Mouse (Mus musculus): Measurements from ENCODE around the gene Tbxa2r. TPM values are rescaled to one million over a fixed set of nuclear protein-coding genes. Genes with fewer than 3 reads are reported as not detected.

Gene Tbxa2r
- polyA plus RNA-seq, 1 experiment from 2014 or later: 13.6 TPM

DNA sequence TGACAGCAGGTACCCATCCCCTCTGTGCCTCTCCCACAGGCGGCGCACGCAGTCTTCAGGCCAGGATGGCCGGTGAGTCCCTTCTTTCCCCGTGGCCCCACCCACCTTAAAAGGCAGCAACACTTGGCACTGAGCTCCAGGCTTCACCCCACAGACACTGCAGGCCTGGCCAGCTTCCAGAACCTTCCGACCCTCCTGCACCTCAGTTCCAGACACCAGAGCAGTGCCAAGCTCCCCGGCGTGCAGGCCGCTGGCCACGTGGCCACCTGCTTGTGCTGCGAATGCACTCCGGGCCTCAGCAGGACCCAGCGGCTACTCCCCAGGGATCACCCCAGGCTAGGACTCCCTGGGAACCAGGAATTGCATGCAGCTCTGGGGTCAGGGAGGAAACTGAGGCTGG, 14.9 kb upstream of the Tbxa2r start:
- H3K9me3 ChIP-seq: no peaks in the 10 kb centered on the region
- H3K27me3 ChIP-seq (replicated peaks): no peaks in the 10 kb centered on the region
- peaks cover 25% of the 10 kb centered on the region for H3K4me1 ChIP-seq
- peaks cover 90% of the 10 kb centered on the region for H3K36me3 ChIP-seq
- H3K27ac ChIP-seq (replicated peaks): no peak overlapping the region
- ATAC-seq (ENCODE audit: extremely low read depth, insufficient number of reproducible peaks, low FRiP score, low TSS enrichment): no peak
- no peak overlapping the region for H3K4me3 ChIP-seq
- H3K4me2 ChIP-seq: no peak overlapping the region
- 93% methylated on average over 13 of the region's 13 CpGs for WGBS
- H3K9ac ChIP-seq: no peak overlapping the region

DNA sequence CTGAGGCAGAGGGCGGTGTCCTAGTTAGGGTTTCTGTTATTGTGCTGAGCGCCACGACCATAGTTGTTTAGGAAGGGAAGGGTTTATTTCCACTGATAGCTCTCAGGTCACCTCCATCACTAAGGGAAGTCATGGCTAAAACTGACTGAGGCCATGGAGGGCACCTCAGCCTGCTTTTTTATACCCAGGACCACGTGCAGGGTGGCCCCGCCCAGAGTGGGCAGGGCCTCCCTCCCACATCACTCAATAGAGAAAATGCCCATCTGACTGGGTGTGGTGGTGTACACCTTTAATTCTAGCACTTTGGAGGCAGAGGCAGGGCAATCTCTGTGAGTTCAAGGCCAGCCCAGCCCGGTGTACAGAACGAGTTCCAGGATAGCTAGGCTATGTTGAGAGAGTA, 14.3 kb upstream of the Tbxa2r start:
- peaks cover 87% of the 10 kb centered on the region for H3K36me3 ChIP-seq
- 81% methylated on average over 7 of the region's 7 CpGs for WGBS

DNA sequence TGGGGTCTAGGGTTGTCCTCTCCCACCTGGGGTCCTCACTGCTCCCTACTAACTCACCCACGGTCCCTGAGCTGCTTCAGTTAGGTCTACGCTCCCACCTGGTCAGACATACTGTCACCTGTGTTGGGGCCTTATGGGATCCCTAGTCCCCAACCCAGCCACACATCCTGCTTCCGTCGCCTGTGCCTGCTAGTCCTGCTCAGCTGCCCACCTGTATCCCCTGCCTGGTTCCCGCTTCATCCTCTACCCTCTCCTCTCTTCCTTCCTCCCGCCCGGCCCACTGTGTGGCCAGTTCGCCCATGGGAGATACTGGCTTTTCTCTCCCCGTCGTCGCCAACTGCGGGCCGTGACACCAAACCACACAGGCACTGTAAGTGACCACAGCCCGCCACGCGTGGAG, 12.9 kb upstream of the Tbxa2r start:
- ATAC-seq (ENCODE audit: extremely low read depth, insufficient number of reproducible peaks, low FRiP score, low TSS enrichment): no peak
- Histone ChIP-seq H3K4me3 (no peak overlapping the region), H3K4me2 (no peak overlapping the region), H3K36me3 (peaks cover 73% of the 10 kb centered on the region), H3K4me1 (peaks cover 39% of the 10 kb centered on the region), H3K9ac (no peak overlapping the region), H3K9me3 (no peaks in the 10 kb centered on the region), H3K27me3 (replicated peaks) (no peaks in the 10 kb centered on the region), H3K27ac (replicated peaks) (no peak overlapping the region)
- WGBS: 87% methylated on average over 16 of the region's 16 CpGs

More for the DNA sequence above, 14.3 kb upstream of the Tbxa2r start:
- Histone ChIP-seq H3K4me3 (no peak overlapping the region), H3K27me3 (replicated peaks) (no peaks in the 10 kb centered on the region), H3K27ac (replicated peaks) (no peak overlapping the region), H3K4me1 (peaks cover 32% of the 10 kb centered on the region), H3K9me3 (no peaks in the 10 kb centered on the region), H3K4me2 (no peak overlapping the region), H3K9ac (no peak overlapping the region)
- ATAC-seq (ENCODE audit: extremely low read depth, insufficient number of reproducible peaks, low FRiP score, low TSS enrichment): no peak

DNA sequence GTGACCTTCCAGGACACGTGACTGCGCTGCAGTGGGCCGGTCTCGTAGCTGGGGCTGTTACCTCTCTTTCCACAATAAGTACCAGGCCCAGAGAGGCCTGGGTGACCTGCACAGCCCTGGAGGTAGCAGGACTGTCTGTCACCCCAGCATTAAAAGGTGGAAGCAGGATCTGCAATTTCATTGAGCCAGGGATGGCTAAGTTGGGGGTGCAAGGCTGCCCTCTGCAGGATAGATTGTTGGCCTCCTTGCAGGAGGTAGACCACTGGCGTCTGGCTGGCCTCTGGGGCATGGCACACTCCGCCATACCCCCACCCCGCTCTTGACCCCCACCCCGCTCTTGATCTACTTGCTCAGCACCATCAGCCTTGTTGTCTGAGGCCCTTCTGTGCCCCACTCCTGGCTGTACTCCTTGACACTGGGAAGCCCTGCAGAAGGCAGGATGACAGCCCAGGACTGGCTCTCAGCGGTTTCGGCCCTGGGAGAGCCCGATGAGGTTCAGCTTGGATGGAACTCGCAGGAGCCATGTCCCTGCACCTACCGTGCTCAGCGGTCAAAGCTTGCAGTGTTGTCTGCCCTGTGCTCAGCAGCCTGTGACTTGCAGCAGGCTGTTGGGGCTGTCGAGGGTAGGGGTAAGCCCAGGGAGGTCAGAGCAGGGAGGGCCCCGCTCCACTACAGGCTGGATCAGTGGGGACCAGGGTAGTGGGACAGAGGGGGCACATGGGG, 12.0 kb upstream of the Tbxa2r start:
- H3K36me3 ChIP-seq: peaks cover 64% of the 10 kb centered on the region
- H3K9me3 ChIP-seq: no peaks in the 10 kb centered on the region
- peak overlapping the region; percentile 34 for H3K4me3 ChIP-seq
- no peak for ATAC-seq (ENCODE audit: extremely low read depth, insufficient number of reproducible peaks, low FRiP score, low TSS enrichment)
- 0 out of 2 replicates have a peak overlapping the region, but pooled peaks have one; percentile 29 for H3K27ac ChIP-seq (replicated peaks)
- peak overlapping the region; percentile 64 for H3K4me2 ChIP-seq
- peak overlapping the region; percentile 76 for H3K9ac ChIP-seq
- H3K27me3 ChIP-seq (replicated peaks): no peaks in the 10 kb centered on the region
- H3K4me1 ChIP-seq: peaks cover 40% of the 10 kb centered on the region
- WGBS: 40% methylated on average over 16 of the region's 16 CpGs

DNA sequence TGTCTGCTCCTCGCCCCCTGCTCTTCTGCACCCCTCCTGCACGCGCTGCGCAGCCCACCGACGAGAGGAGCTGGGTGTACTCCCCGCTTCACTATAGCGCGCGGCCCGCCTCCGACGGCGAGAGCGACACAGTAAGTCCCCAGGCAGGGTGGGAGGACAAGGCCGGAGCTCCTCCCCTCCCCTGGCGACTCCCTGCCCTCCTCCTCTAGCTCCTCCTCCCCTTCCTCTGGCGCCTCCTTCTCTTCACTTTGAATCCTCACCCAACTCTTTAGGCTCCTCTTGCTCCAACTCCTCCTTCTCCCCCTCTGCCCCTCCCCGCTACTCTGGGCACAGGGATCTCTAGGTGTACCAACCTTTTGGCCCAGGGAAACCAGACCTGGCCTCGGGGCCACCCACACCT, 11.3 kb upstream of the Tbxa2r start:
- Histone ChIP-seq H3K4me3 (peak overlapping the region; percentile 34), H3K36me3 (peaks cover 58% of the 10 kb centered on the region), H3K4me1 (peaks cover 47% of the 10 kb centered on the region), H3K27ac (replicated peaks) (no peak overlapping the region; the same call in 1 of the 2 replicates), H3K9me3 (no peaks in the 10 kb centered on the region), H3K4me2 (peak overlapping the region; percentile 64), H3K9ac (peak overlapping the region; percentile 76), H3K27me3 (replicated peaks) (no peaks in the 10 kb centered on the region)
- ATAC-seq (ENCODE audit: extremely low read depth, insufficient number of reproducible peaks, low FRiP score, low TSS enrichment): no peak
- 11% methylated on average over 20 of the region's 20 CpGs for WGBS

DNA sequence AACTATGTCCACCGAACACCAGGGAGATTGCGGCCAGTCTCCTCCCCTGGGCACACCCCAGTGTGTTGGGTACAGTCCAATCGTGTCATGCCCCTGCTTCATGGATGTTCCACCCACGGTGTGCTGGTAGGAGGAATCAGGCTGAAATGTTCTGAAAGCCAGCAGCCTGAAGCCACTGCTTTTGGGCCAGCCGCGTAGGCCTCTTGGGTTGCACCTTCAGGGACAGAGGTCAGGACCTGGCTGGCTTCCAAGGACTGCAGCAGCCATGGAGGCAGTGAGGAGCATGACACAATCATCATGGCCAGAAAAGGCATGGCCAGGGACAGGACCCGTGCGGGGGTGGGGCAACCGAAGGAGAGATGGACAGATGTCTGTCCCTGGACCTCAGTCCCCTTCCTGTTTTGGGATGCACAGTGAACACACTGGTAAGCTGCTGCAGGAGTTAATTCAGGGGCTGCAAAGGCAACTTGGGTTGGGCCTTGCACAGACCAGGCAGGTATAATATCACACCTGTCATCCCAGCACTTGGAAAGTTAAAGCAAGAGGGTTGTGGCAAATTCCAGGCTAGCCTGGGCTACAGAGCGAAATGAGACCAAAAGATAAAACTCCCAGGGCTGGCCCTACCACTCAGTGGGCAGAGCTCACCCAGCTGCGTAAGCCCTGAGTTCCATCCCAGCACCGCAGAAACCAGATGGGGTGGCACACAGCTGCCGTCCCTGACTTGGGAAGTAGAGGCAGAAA, 9.8 kb upstream of the Tbxa2r start:
- peak overlapping the region; percentile 99 for H3K4me3 ChIP-seq
- H3K4me1 ChIP-seq: peaks cover 52% of the 10 kb centered on the region
- 87% methylated on average over 13 of the region's 13 CpGs for WGBS
- ATAC-seq (ENCODE audit: extremely low read depth, insufficient number of reproducible peaks, low FRiP score, low TSS enrichment): no peak
- peak overlapping the region; percentile 89; the same call in 1 of the 2 replicates for H3K27ac ChIP-seq (replicated peaks)
- peaks cover 58% of the 10 kb centered on the region for H3K36me3 ChIP-seq
- no peaks in the 10 kb centered on the region for H3K27me3 ChIP-seq (replicated peaks)
- H3K4me2 ChIP-seq: peak overlapping the region; percentile 94
- peak overlapping the region; percentile 82 for H3K9ac ChIP-seq
- no peaks in the 10 kb centered on the region for H3K9me3 ChIP-seq

DNA sequence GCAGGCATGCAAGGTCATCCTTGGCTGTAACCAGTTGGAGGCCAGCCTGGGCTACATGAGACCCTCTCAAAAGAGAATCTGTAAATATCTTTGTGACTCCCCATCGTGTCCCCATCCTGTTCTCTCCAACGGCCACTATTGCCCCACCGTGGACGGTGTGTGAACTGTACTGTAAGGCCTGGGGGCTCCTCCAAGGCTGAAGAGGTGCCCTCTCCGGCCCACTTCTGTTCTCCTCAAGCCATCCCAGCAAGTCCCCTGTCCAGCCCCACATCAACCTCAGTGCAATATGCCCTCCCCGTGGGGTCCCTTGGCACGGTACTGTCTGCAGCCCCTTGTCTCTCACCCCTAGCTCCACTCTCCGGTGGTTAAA, 9.2 kb upstream of the Tbxa2r start:
- no peak for ATAC-seq (ENCODE audit: extremely low read depth, insufficient number of reproducible peaks, low FRiP score, low TSS enrichment)
- H3K9me3 ChIP-seq: no peaks in the 10 kb centered on the region
- H3K36me3 ChIP-seq: peaks cover 58% of the 10 kb centered on the region
- H3K9ac ChIP-seq: peak overlapping the region; percentile 82
- peak overlapping the region; percentile 89 for H3K27ac ChIP-seq (replicated peaks)
- H3K4me1 ChIP-seq: peaks cover 52% of the 10 kb centered on the region
- H3K27me3 ChIP-seq (replicated peaks): no peaks in the 10 kb centered on the region
- H3K4me2 ChIP-seq: peak overlapping the region; percentile 94
- WGBS: 32% methylated on average over 8 of the region's 8 CpGs
- H3K4me3 ChIP-seq: peak overlapping the region; percentile 99

DNA sequence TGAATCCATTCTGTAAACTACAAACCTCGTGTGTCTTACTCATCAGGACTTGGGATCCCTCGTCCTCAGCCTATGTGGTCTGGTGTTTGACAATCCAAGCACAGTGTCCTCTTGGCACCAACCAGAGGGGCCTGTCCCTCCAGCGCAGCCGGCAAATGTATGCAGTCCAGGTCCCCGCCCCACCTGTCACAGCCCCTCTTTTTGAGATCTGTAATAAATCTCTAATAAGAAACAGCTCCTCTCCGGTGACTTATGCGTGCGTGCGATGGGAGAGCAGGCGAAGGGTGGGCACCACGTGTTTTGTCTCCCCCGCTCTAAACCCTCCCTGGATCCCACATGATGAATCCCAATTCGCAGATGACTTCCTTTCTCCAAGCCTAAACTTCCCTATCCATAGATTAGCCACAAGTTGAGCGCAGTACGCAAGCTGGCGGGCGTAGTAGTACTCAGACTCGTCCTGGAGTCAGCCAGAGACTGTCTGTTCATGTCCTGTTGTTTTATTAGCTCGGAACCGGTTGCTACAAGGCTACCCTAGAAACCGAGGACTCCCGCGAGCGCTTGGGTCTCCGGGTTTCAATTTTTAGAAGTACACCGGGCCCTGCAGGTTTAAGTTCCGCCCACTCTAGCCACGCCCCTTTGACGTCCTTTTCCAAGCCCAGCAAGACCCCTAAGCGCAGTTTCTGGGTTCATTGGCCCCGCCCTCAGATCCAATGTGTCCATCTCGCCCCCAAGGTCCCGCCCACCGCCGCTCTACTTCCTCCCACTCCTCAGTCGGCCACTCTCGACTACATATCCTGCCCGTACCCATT, 8.6 kb upstream of the Tbxa2r start:
- Histone ChIP-seq H3K4me1 (peaks cover 52% of the 10 kb centered on the region), H3K36me3 (peaks cover 58% of the 10 kb centered on the region), H3K9ac (peak overlapping the region; percentile 82), H3K4me2 (peak overlapping the region; percentile 94), H3K27me3 (replicated peaks) (no peaks in the 10 kb centered on the region), H3K27ac (replicated peaks) (peak overlapping the region; percentile 89), H3K4me3 (peak overlapping the region; percentile 99), H3K9me3 (no peaks in the 10 kb centered on the region)
- ATAC-seq (ENCODE audit: extremely low read depth, insufficient number of reproducible peaks, low FRiP score, low TSS enrichment): peak; percentile 74
- WGBS: 2% methylated on average over 38 of the region's 38 CpGs

DNA sequence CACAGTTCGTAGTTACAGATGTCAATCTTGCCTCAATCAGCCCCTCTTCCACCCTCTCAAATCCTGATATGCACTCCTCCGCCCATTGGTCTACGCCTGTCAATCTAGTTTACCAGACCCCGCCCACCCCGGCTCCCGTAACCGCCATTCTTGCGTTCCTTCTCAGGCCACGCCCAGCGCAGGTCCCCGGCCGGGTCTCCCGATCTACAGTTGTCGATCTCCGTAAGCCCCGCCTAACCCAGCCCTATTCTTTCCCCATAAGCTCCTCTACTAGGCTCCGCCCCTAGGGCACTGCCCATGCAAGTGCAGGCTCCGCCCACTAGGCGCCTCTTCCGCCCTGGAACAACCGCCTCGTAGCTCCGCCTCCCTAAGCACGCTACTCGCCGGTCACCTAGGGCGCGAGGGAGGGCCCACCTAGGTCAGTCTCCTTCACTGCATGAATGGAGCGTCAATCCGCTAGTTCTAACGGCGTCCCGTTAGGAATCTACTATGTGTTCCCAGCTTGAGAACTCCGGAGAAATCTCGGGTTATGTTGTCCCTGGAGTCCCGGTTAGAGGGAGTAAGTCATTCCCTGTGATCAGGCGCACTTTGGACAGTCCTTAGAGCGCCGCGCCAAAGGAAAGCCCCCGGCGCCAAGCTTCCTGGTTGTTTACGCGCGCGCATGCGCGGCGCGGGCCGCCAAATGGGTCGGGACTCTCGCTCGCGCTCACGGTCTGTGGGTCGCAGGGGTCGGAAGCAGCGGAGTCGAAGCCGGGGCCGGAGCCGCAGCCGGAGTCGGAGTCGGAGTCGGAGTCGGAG, 7.8 kb upstream of the Tbxa2r start, which contains the start of gene Cactin:
Gene Cactin (plus strand): TSS at position 554 of the 798 bp plus-strand sequence.
- Histone ChIP-seq H3K27ac (replicated peaks) (peak within 1 kb of the TSS; percentile 89), H3K4me3 (peak within 1 kb of the TSS; percentile 99), H3K4me1 (peaks cover 52% of the 10 kb centered on the region), H3K9me3 (no peaks in the 10 kb centered on the region), H3K36me3 (peaks cover 58% of the 10 kb centered on the region), H3K27me3 (replicated peaks) (no peaks in the 10 kb centered on the region), H3K9ac (peak within 1 kb of the TSS; percentile 96), H3K4me2 (peak within 1 kb of the TSS; percentile 94)
- peak; percentile 88 for ATAC-seq (ENCODE audit: extremely low read depth, insufficient number of reproducible peaks, low FRiP score, low TSS enrichment)
- under 1% methylated on average over 68 of the region's 68 CpGs for WGBS

DNA sequence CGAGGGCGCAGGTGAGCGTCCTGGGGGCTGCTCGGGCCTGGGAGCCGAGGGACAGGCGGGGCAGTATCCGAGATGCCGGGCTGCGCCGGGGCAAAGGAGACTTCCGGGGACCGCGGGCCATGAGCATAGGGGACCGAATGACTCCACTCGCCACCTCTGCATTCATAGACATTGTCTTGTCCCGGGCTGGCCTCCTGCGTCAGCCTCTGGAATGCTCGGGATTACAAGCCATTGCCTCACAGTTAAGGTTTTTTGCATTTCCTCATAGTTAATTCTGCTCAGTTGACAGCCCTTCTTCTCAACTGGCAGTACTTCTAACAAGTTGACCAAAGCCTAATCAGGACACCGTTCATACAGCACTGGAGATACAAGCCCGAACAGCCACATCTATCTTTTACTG, 7.1 kb upstream of the Tbxa2r start:
- Histone ChIP-seq H3K4me3 (peak overlapping the region; percentile 99), H3K9me3 (no peaks in the 10 kb centered on the region), H3K27ac (replicated peaks) (peak overlapping the region; percentile 89), H3K36me3 (peaks cover 58% of the 10 kb centered on the region), H3K9ac (peak overlapping the region; percentile 96), H3K4me1 (peaks cover 53% of the 10 kb centered on the region), H3K4me2 (peak overlapping the region; percentile 94), H3K27me3 (replicated peaks) (no peaks in the 10 kb centered on the region)
- WGBS: 2% methylated on average over 20 of the region's 20 CpGs
- ATAC-seq (ENCODE audit: extremely low read depth, insufficient number of reproducible peaks, low FRiP score, low TSS enrichment): no peak

Measured in heart, embryonic 13.5 days (tissue).